Comparison of ENCODE assay signal across 9 mouse cellular contexts in the genomic region with DNA sequence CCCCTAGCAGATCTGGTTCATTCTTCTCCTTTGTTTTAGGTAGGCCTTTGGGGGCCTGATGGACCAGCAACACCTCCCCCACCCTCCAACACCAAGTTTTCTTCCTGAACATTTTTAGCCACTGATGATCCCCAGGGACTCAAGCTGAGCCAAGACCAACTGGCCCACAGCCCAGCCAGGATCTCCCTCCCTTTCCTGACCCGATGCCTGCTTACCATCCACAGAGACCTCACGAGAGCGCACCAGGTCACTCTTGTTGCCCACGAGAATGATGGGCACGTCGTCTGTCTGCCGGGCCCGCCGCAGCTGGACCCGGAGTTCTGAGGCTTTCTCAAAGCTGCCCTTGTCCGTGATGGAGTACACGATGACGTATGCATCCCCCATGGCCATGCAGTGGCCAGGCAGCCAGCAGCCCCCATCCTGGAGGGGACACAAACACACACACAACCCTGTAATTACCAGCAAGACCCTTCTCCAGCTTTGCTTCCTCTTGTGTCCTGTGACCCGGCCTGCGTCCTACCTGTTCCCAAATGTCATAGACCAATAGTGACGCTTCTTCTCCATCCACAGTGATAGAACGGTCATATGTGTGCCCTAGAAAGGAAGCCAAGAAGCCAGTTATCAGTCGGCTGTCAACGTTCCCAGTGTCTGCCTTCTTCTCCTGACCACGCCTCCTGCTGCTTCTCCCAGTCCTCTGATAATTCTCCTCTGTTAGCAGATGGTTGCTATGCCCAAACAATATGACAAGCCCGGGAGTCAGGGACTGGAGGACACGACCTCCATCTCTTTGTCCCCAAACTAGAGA. TPM values are rescaled to one million over a fixed set of nuclear protein-coding genes. Genes with fewer than 3 reads are reported as not detected.
DNase-seq lines count a peak whose midpoint lies in the region; ATAC-seq and TF ChIP-seq lines count a peak whose summit lies in the region.
"Had no signal": no experiment of that assay in that cellular context is flagged by ENCODE, and none has a peak within 500 bp of the region (broad histone marks: within the 10 kb centered on the region; RNA-seq: fewer than 3 reads in every experiment).

No protein-coding gene starts in this region.

- no peak overlapping the region for H3K4me3 ChIP-seq in liver, postnatal 0 days (ENCODE audit: low read depth, low read length)
- H3K4me3 ChIP-seq in forebrain, embryonic 11.5 days (ENCODE audit: low read depth, low read length), result no peak overlapping the region

- intact Hi-C loops in left cerebral cortex, postnatal 4 days (cut with DNase I), result no loop called here
- intact Hi-C loops in heart, postnatal 14 days (cut with DNase I), result no loop called here

- peak; percentile 37 for DNase-seq in left cerebral cortex, postnatal 4 days
- no peak for DNase-seq in left cerebral cortex, adult 18-20 months (ENCODE audit: low spot score in 2 of 2)
- DNase-seq in adrenal gland, postnatal 25 days, result peak; percentile 59
- peak; percentile 78 to 83 for DNase-seq in heart, postnatal 14 days
- DNase-seq in liver, postnatal 0 days, result no peak
- no peak for DNase-seq in forebrain, embryonic 11.5 days (ENCODE audit: low spot score)
- no peak for DNase-seq in cerebellum, adult 8-10 months

- 0 out of 2 replicates have a peak overlapping the region, but pooled peaks have one; percentile 42 for H3K4me2 ChIP-seq in liver, postnatal 0 days (ENCODE audit: low read depth, low read length)
- no peak overlapping the region for H3K4me2 ChIP-seq in forebrain, embryonic 11.5 days (ENCODE audit: low read depth, low read length, severe bottlenecking)

- H3K36me3 ChIP-seq in liver, postnatal 0 days (replicated peaks; ENCODE audit: insufficient read depth, low read length), result no peaks in the 10 kb centered on the region
- no peaks in the 10 kb centered on the region for H3K36me3 ChIP-seq in forebrain, embryonic 11.5 days (ENCODE audit: control insufficient read depth, insufficient read depth, low read length)

- no peak for TF ChIP-seq EP300 in liver, postnatal 0 days (IDR thresholded peaks at IDR 0.05; ENCODE audit: low read depth)

- H3K27ac ChIP-seq in liver, postnatal 0 days (ENCODE audit: low read depth), result no peak overlapping the region
- no peak overlapping the region for H3K27ac ChIP-seq in forebrain, embryonic 11.5 days (ENCODE audit: low read depth, low read length)

- WGBS in liver, postnatal 0 days (ENCODE audit: insufficient replicate concordance), result 64% methylated on average over 22 of the region's 22 CpGs
- 85% methylated on average over 22 of the region's 22 CpGs for WGBS in forebrain, embryonic 11.5 days

- no peaks in the 10 kb centered on the region for H3K9me3 ChIP-seq in liver, postnatal 0 days (ENCODE audit: low read length)
- no peaks in the 10 kb centered on the region for H3K9me3 ChIP-seq in forebrain, embryonic 11.5 days (ENCODE audit: control insufficient read depth, low read length)

- no peak overlapping the region for H3K9ac ChIP-seq in liver, postnatal 0 days (replicated peaks)
- no peak overlapping the region for H3K9ac ChIP-seq in forebrain, embryonic 11.5 days (ENCODE audit: low read length)

- H3K27me3 ChIP-seq in liver, postnatal 0 days (ENCODE audit: insufficient read depth, low read length), result peaks cover 17% of the 10 kb centered on the region
- peaks cover 13% of the 10 kb centered on the region for H3K27me3 ChIP-seq in forebrain, embryonic 11.5 days (ENCODE audit: control insufficient read depth, insufficient read depth, low read length)

- peaks cover 4% of the 10 kb centered on the region for H3K4me1 ChIP-seq in liver, postnatal 0 days (ENCODE audit: insufficient read depth)
- H3K4me1 ChIP-seq in forebrain, embryonic 11.5 days (replicated peaks; ENCODE audit: control insufficient read depth, insufficient read depth, low read length), result peaks cover 4% of the 10 kb centered on the region

- no peak for TF ChIP-seq CTCF in liver, postnatal 0 days (IDR thresholded peaks at IDR 0.05; ENCODE audit: low read depth)

- ATAC-seq in liver, postnatal 0 days, result no peak
- ATAC-seq in forebrain, embryonic 11.5 days (replicated peaks; ENCODE audit: low FRiP score), result no peak
- ATAC-seq in cerebellum, adult (ENCODE audit: insufficient number of reproducible peaks, low FRiP score, low TSS enrichment), result no peak

RNA-seq across cellular contexts. Expression of gene Rrad, which starts 1.6 kb away (rescaled TPM):
- total RNA-seq in left cerebral cortex, postnatal 4 days (2021), result 1 to 10 TPM; 3.2 to 3.3 TPM
- total RNA-seq in left cerebral cortex, adult 18-20 months (2021), result 1 to 10 TPM; 3.4 to 5.2 TPM
- 3.9 TPM in 2 replicates for total RNA-seq in adrenal gland, postnatal 25 days (2021)
- 100 to 1,000 TPM; 198 to 203 TPM for total RNA-seq in heart, postnatal 14 days (2021)
- polyA plus RNA-seq in liver, postnatal 0 days (2015; fragmentation: Nextera tagmentation; extraction: Ambion mirVana), result 0.49 and 0.63 TPM in 2 replicates
- 0.90 and 1.3 TPM in 2 replicates for polyA plus RNA-seq in forebrain, embryonic 11.5 days (2014; fragmentation: Nextera tagmentation; extraction: Ambion mirVana)

RNA-seq across cellular contexts. Expression of gene Cdh16, which starts 5.3 kb away (rescaled TPM):
- total RNA-seq in left cerebral cortex, postnatal 4 days (2021), result not detected
- total RNA-seq in left cerebral cortex, adult 18-20 months (2021), result not detected
- total RNA-seq in adrenal gland, postnatal 25 days (2021), result not detected in 2 replicates
- total RNA-seq in heart, postnatal 14 days (2021), result 1 to 10 TPM; 3.3 to 3.5 TPM
- polyA plus RNA-seq in liver, postnatal 0 days (2015; fragmentation: Nextera tagmentation; extraction: Ambion mirVana), result 0.06 and 0.44 TPM in 2 replicates
- polyA plus RNA-seq in forebrain, embryonic 11.5 days (2014; fragmentation: Nextera tagmentation; extraction: Ambion mirVana), result not detected in 2 replicates
- polyA plus RNA-seq: embryonic facial prominence, embryonic 11.5 days had no signal

RNA-seq across cellular contexts. Expression of gene Ciao2b, which starts 12.3 kb away (rescaled TPM):
- total RNA-seq in left cerebral cortex, postnatal 4 days (2021), result 10 to 100 TPM; 34.7 to 39.2 TPM
- 10 to 100 TPM; 30.0 to 35.5 TPM for total RNA-seq in left cerebral cortex, adult 18-20 months (2021)
- total RNA-seq in adrenal gland, postnatal 25 days (2021), result 44.1 and 62.7 TPM in 2 replicates
- 10 to 100 TPM; 52.9 to 63.6 TPM for total RNA-seq in heart, postnatal 14 days (2021)
- polyA plus RNA-seq in liver, postnatal 0 days (2015; fragmentation: Nextera tagmentation; extraction: Ambion mirVana), result 32.0 and 34.9 TPM in 2 replicates
- 89.2 and 90.0 TPM in 2 replicates for polyA plus RNA-seq in forebrain, embryonic 11.5 days (2014; fragmentation: Nextera tagmentation; extraction: Ambion mirVana)

RNA-seq across cellular contexts. Expression of gene Pdp2, which starts 38.3 kb away (rescaled TPM):
- 10 to 100 TPM; 13.0 to 13.6 TPM for total RNA-seq in left cerebral cortex, postnatal 4 days (2021)
- 1 to 10 TPM; 7.7 to 8.9 TPM for total RNA-seq in left cerebral cortex, adult 18-20 months (2021)
- 31.0 and 32.4 TPM in 2 replicates for total RNA-seq in adrenal gland, postnatal 25 days (2021)
- total RNA-seq in heart, postnatal 14 days (2021), result 10 to 100 TPM; 17.0 to 18.2 TPM
- polyA plus RNA-seq in liver, postnatal 0 days (2015; fragmentation: Nextera tagmentation; extraction: Ambion mirVana), result 10.0 and 10.1 TPM in 2 replicates
- 16.5 and 18.7 TPM in 2 replicates for polyA plus RNA-seq in forebrain, embryonic 11.5 days (2014; fragmentation: Nextera tagmentation; extraction: Ambion mirVana)

Comparison
In these comparisons a context has a peak if more than half of its experiments do, and no peak if none do; other contexts are left out.
1. DNase-seq: peak in left cerebral cortex, postnatal 4 days (single experiment), adrenal gland, postnatal 25 days (single experiment) and heart, postnatal 14 days (2 of 2); none in left cerebral cortex, adult 18-20 months (0 of 2), liver, postnatal 0 days (single experiment), forebrain, embryonic 11.5 days (single experiment) and cerebellum, adult 8-10 months (single experiment).
2. RNA of gene Rrad, which starts 1.6 kb away (total RNA-seq): 198 to 203 TPM in heart, postnatal 14 days; 3.4 to 5.2 TPM in left cerebral cortex, adult 18-20 months, 3.9 TPM in adrenal gland, postnatal 25 days and 3.2 to 3.3 TPM in left cerebral cortex, postnatal 4 days; every median in the first group is over 10 times any median in the second.